Mouse (Mus musculus) MEL (cell line): ENCODE measurements around the gene Gm37240. TPM values are rescaled to one million over a fixed set of nuclear protein-coding genes. Genes with fewer than 3 reads are reported as not detected.

ENCODE experiments used
- DNase-seq: peaks from one replicate; pipeline ENCODE4 v3.0.0; 2011; ENCODE audit warnings: low read depth, low spot score
- H3K27ac ChIP-seq: 2 replicates; pipeline ENCODE4 v1.5.1; 2012; ENCODE audit warnings: low read depth, mild to moderate bottlenecking, control low read depth, low read length, moderate library complexity; ENCODE audit not compliant: control insufficient read depth
- H3K27me3 ChIP-seq, 2 experiments: fragments of 150-350 bp in 1 of 2; sonication (generic) in 1 of 2; 2 replicates each; pipeline ENCODE4 v1.6.1; 2012; ENCODE audit warnings: low read length in 2 of 2, mild to moderate bottlenecking in 2 of 2, improper control_type of control experiment in 1 of 2, moderate library complexity in 1 of 2; ENCODE audit not compliant: insufficient read depth in 2 of 2, control insufficient read depth in 1 of 2
- H3K36me3 ChIP-seq, 2 experiments: 2 replicates each; pipeline ENCODE4 v1.6.1; 2012 to 2014; ENCODE audit warnings: low read length in 2 of 2, improper control_type of control experiment in 1 of 2, inconsistent platforms in 1 of 2, mild to moderate bottlenecking in 1 of 2; ENCODE audit not compliant: insufficient read depth in 2 of 2, control insufficient read depth in 1 of 2
- H3K4me1 ChIP-seq, 2 experiments: fragments of 150-350 bp in 1 of 2; sonication (generic) in 1 of 2; 2 replicates each; pipeline ENCODE4 v1.6.1; 2012; ENCODE audit warnings: low read length in 2 of 2, improper control_type of control experiment in 1 of 2, mild to moderate bottlenecking in 1 of 2; ENCODE audit not compliant: insufficient read depth in 2 of 2, control insufficient read depth in 1 of 2
- H3K4me3 ChIP-seq, 2 experiments: fragments of 150-350 bp in 1 of 2; sonication (generic) in 1 of 2; 2 replicates each; pipeline ENCODE4 v1.5.1; 2012; ENCODE audit warnings: low read depth in 2 of 2, low read length in 2 of 2, mild to moderate bottlenecking in 2 of 2, moderate library complexity in 2 of 2, control low read depth in 1 of 2, improper control_type of control experiment in 1 of 2; ENCODE audit not compliant: control insufficient read depth in 1 of 2, insufficient read depth in 1 of 2
- H3K79me2 ChIP-seq: 2 replicates; pipeline ENCODE4 v1.6.1; 2012; ENCODE audit warnings: mild to moderate bottlenecking, low read length, moderate library complexity; ENCODE audit not compliant: control insufficient read depth, poor library complexity, insufficient read depth
- H3K9ac ChIP-seq: 2 replicates; pipeline ENCODE4 v1.6.1; 2012; ENCODE audit warnings: low read depth, mild to moderate bottlenecking, control low read depth, low read length, moderate library complexity; ENCODE audit not compliant: control insufficient read depth, poor library complexity, severe bottlenecking
- H3K9me3 ChIP-seq: fragments of 150-350 bp; sonication (generic); replicated peaks from 2 replicates; pipeline ENCODE4 v1.6.1; 2012; ENCODE audit warnings: mild to moderate bottlenecking, low read length, improper control_type of control experiment, moderate library complexity; ENCODE audit not compliant: insufficient read depth
- BHLHE40 ChIP-seq: IDR thresholded peaks from 2 replicates; pipeline ENCODE4 v1.6.1; 2012; ENCODE audit warnings: low read depth, mild to moderate bottlenecking, inconsistent platforms, low read length, improper control_type of control experiment, borderline replicate concordance
- CHD2 ChIP-seq: IDR thresholded peaks from 2 replicates; pipeline ENCODE4 v1.6.1; 2011; ENCODE audit warnings: low read length, improper control_type of control experiment
- CTCF ChIP-seq, 3 experiments: IDR thresholded peaks in 2 of 3; conservative IDR thresholded peaks in 1 of 3; 2 replicates each; pipeline ENCODE4 v1.5.1; 2011 to 2012; ENCODE audit warnings: low read length in 3 of 3, low read depth in 2 of 3, mild to moderate bottlenecking in 2 of 3, improper control_type of control experiment in 1 of 3, inconsistent platforms in 1 of 3, mixed read lengths in 1 of 3, moderate library complexity in 1 of 3; ENCODE audit not compliant: control insufficient read depth in 1 of 3, insufficient read depth in 1 of 3, poor library complexity in 1 of 3, severe bottlenecking in 1 of 3
- ELF1 ChIP-seq: IDR thresholded peaks from 2 replicates; pipeline ENCODE4 v1.6.1; 2014; ENCODE audit warnings: low read depth, mild to moderate bottlenecking, inconsistent platforms, low read length, improper control_type of control experiment, moderate library complexity
- EP300 ChIP-seq, 2 experiments: IDR thresholded peaks; 2 replicates each; pipeline ENCODE4 v1.6.1; 2011; ENCODE audit warnings: improper control_type of control experiment in 2 of 2, low read length in 2 of 2, low read depth in 1 of 2, mild to moderate bottlenecking in 1 of 2
- HCFC1 ChIP-seq: IDR thresholded peaks from 2 replicates; pipeline ENCODE4 v1.6.1; 2012; ENCODE audit warnings: low read depth, mild to moderate bottlenecking, inconsistent platforms, low read length, improper control_type of control experiment, moderate library complexity
- JUND ChIP-seq: IDR thresholded peaks from 2 replicates; pipeline ENCODE4 v1.6.1; 2011; ENCODE audit warnings: low read depth, mild to moderate bottlenecking, improper control_type of control experiment, low read length
- MAFK ChIP-seq: IDR thresholded peaks from 2 replicates; pipeline ENCODE4 v1.6.1; 2011; ENCODE audit warnings: low read depth, mild to moderate bottlenecking, low read length, improper control_type of control experiment, borderline replicate concordance
- MAX ChIP-seq: IDR thresholded peaks from 2 replicates; pipeline ENCODE4 v1.6.1; 2011; ENCODE audit warnings: low read length, improper control_type of control experiment
- MEF2A ChIP-seq: IDR thresholded peaks from 2 replicates; pipeline ENCODE4 v1.6.1; 2014; ENCODE audit warnings: low read depth, mild to moderate bottlenecking, inconsistent platforms, low read length, improper control_type of control experiment; ENCODE audit not compliant: poor library complexity, insufficient replicate concordance, severe bottlenecking; ENCODE audit errors: extremely low read depth
- MYB ChIP-seq: IDR thresholded peaks from 2 replicates; pipeline ENCODE4 v1.6.1; 2011; ENCODE audit warnings: mild to moderate bottlenecking, low read depth, low read length, improper control_type of control experiment
- NELFE ChIP-seq: IDR thresholded peaks from 2 replicates; pipeline ENCODE4 v1.6.1; 2011; ENCODE audit warnings: low read depth, low read length, improper control_type of control experiment
- POLR2AphosphoS5 ChIP-seq: IDR thresholded peaks from 2 replicates; pipeline ENCODE4 v1.6.1; 2012; ENCODE audit warnings: low read depth, borderline replicate concordance, mild to moderate bottlenecking, inconsistent platforms, low read length, moderate library complexity, mixed read lengths
- RAD21 ChIP-seq: IDR thresholded peaks from 2 replicates; pipeline ENCODE4 v1.6.1; 2011; ENCODE audit warnings: mild to moderate bottlenecking, low read depth, low read length, improper control_type of control experiment
- SIN3A ChIP-seq: IDR thresholded peaks from 2 replicates; pipeline ENCODE4 v1.6.1; 2012; ENCODE audit warnings: low read length, improper control_type of control experiment, inconsistent platforms
- TAL1 ChIP-seq: IDR thresholded peaks from 2 replicates; pipeline ENCODE4 v1.6.1; 2012; ENCODE audit warnings: mild to moderate bottlenecking, inconsistent platforms, low read length, moderate library complexity, mixed read lengths
- TBP ChIP-seq: IDR thresholded peaks from 2 replicates; pipeline ENCODE4 v1.8.0; 2011; ENCODE audit warnings: low read depth, low read length, improper control_type of control experiment
- UBTF ChIP-seq: IDR thresholded peaks from 2 replicates; pipeline ENCODE4 v1.6.1; 2012; ENCODE audit warnings: low read depth, mild to moderate bottlenecking, inconsistent platforms, low read length, improper control_type of control experiment, moderate library complexity, borderline replicate concordance; ENCODE audit not compliant: insufficient read depth
- USF2 ChIP-seq, 2 experiments: IDR thresholded peaks; 2 replicates each; pipeline ENCODE4 v1.6.1; 2011 to 2012; ENCODE audit warnings: improper control_type of control experiment in 2 of 2, low read length in 2 of 2, borderline replicate concordance in 1 of 2, inconsistent platforms in 1 of 2, low read depth in 1 of 2, mild to moderate bottlenecking in 1 of 2; ENCODE audit not compliant: insufficient read depth in 1 of 2
- ZKSCAN1 ChIP-seq: IDR thresholded peaks from 2 replicates; pipeline ENCODE4 v1.6.1; 2012; ENCODE audit warnings: low read depth, mild to moderate bottlenecking, inconsistent platforms, low read length, improper control_type of control experiment, moderate library complexity
- ZMIZ1 ChIP-seq: IDR thresholded peaks from 2 replicates; pipeline ENCODE4 v1.6.1; 2012; ENCODE audit warnings: low read depth, mild to moderate bottlenecking, inconsistent platforms, low read length, improper control_type of control experiment, moderate library complexity
- ZNF384 ChIP-seq: IDR thresholded peaks from 2 replicates; pipeline ENCODE4 v1.6.1; 2012; ENCODE audit warnings: low read depth, mild to moderate bottlenecking, inconsistent platforms, low read length, improper control_type of control experiment
- polyA plus RNA-seq, 2 experiments: library from polyadenylated mRNA; stranded (reverse) in 1 of 2; unstranded in 1 of 2; fragments of >175 nt in 1 of 2; fragments of >200 nt in 1 of 2; gene quantifications; 2 replicates each; pipeline versions ENCODE4 v1.2.1 to v1.2.4; 2012; ENCODE audit warnings: low replicate concordance in 2 of 2, low read depth in 1 of 2; ENCODE audit not compliant: insufficient read length in 2 of 2, insufficient read depth in 1 of 2, missing spikeins in 1 of 2
- total RNA-seq: library from RNA; depleted of rRNA; stranded (reverse); fragments of 300-350 nt; gene quantifications from 2 replicates; pipeline ENCODE4 v1.2.3, GENCODE M21; 2012

Gm37240 gene
- total and polyA plus RNA-seq, 3 experiments = 0.04 TPM; not detected in 2

GRCm38 (mm10) chr3:84732016-84732502, 1155.3 kb downstream of the Gm37240 start:
- Histone ChIP-seq H3K36me3 (no peaks in the 10 kb centered on the region; a peak in 1 of 4 replicates), H3K4me3 (no peak overlapping the region), H3K9ac (no peak overlapping the region), H3K27me3 (no peaks in the 10 kb centered on the region; a peak in 1 of 4 replicates), H3K27ac (no peak overlapping the region), H3K4me1 (0 out of 4 replicates have a peak, but pooled peaks cover 0 to 8% of the 10 kb centered on the region in 2 experiments), H3K9me3 (no peaks in the 10 kb centered on the region), H3K79me2 (no peaks in the 10 kb centered on the region)
- TF ChIP-seq ZKSCAN1 (no peak), TAL1 (no peak), RAD21 (no peak), BHLHE40 (no peak), CTCF (IDR thresholded peaks at IDR 0.05 in 2 of 3, conservative IDR thresholded peaks at IDR 0.05 in 1 of 3; ENCODE audit: control insufficient read depth in 1 of 3, insufficient read depth in 1 of 3, low read depth in 2 of 3, low read length in 3 of 3, poor library complexity in 1 of 3, severe bottlenecking in 1 of 3) (no peak), HCFC1 (no peak), ZMIZ1 (no peak), EP300 (IDR thresholded peaks at IDR 0.05; ENCODE audit: low read depth in 1 of 2, low read length in 2 of 2) (no peak), MAFK (no peak), MAX (no peak)
- DNase-seq = no peak

DNA sequence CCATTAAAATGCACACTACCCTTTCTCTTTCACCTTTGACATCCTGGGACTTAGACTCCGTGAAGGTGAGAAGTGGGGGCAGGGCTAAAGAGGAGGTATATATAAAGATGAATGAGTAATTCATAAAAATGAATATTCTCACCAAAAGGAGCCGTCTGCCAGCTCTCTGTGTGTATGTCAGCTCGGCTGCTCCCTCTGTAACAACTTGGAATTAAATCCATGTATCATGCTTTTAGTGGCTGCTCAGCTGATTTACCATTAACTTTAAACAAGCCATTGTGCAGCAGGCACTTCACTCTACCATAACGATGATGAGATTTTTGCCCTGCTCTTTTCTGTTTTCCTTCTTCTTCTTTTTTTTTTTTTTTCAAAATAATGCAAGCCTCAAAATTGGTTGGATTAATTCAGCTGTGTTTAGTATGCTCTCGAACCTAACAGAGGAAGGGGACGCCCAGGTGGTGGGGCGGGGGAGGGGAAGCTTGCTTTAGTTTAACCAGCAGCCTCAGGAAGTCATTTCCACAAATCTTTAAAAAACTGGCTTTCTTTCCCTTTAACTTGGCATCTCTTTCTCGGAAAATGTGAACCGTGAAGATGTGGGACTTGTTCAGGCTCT, 1155.8 kb downstream of the Gm37240 start:
- TF ChIP-seq POLR2AphosphoS5 = no peak
- TF ChIP-seq UBTF = no peak
- TF ChIP-seq NELFE = no peak
- TF ChIP-seq JUND = no peak
- no peak for TF ChIP-seq ZKSCAN1
- no peak for TF ChIP-seq BHLHE40
- TF ChIP-seq CHD2 = no peak
- TF ChIP-seq TBP = no peak
- no peak for TF ChIP-seq RAD21
- no peak for TF ChIP-seq HCFC1
- no peak for TF ChIP-seq USF2 (IDR thresholded peaks at IDR 0.05; ENCODE audit: borderline replicate concordance in 1 of 2, insufficient read depth in 1 of 2, low read depth in 1 of 2, low read length in 2 of 2)
- TF ChIP-seq SIN3A = no peak
- TF ChIP-seq ELF1 = no peak
- TF ChIP-seq MAFK = no peak
- no peak for TF ChIP-seq ZNF384
- no peak for TF ChIP-seq CTCF (IDR thresholded peaks at IDR 0.05 in 2 of 3, conservative IDR thresholded peaks at IDR 0.05 in 1 of 3; ENCODE audit: control insufficient read depth in 1 of 3, insufficient read depth in 1 of 3, low read depth in 2 of 3, low read length in 3 of 3, poor library complexity in 1 of 3, severe bottlenecking in 1 of 3)
- TF ChIP-seq MYB = no peak
- no peak for TF ChIP-seq EP300 (IDR thresholded peaks at IDR 0.05; ENCODE audit: low read depth in 1 of 2, low read length in 2 of 2)
- no peak for TF ChIP-seq MEF2A
- DNase-seq = no peak
- Histone ChIP-seq H3K4me1 (0 out of 4 replicates have a peak, but pooled peaks cover 0 to 8% of the 10 kb centered on the region in 2 experiments), H3K27me3 (no peaks in the 10 kb centered on the region; a peak in 1 of 4 replicates), H3K9me3 (no peaks in the 10 kb centered on the region), H3K79me2 (no peaks in the 10 kb centered on the region), H3K4me3 (no peak overlapping the region), H3K27ac (no peak overlapping the region), H3K36me3 (no peaks in the 10 kb centered on the region; a peak in 1 of 4 replicates), H3K9ac (no peak overlapping the region)
